Mouse (Mus musculus): ENCODE data around the gene Rassf2.

Gene Rassf2

DNA sequence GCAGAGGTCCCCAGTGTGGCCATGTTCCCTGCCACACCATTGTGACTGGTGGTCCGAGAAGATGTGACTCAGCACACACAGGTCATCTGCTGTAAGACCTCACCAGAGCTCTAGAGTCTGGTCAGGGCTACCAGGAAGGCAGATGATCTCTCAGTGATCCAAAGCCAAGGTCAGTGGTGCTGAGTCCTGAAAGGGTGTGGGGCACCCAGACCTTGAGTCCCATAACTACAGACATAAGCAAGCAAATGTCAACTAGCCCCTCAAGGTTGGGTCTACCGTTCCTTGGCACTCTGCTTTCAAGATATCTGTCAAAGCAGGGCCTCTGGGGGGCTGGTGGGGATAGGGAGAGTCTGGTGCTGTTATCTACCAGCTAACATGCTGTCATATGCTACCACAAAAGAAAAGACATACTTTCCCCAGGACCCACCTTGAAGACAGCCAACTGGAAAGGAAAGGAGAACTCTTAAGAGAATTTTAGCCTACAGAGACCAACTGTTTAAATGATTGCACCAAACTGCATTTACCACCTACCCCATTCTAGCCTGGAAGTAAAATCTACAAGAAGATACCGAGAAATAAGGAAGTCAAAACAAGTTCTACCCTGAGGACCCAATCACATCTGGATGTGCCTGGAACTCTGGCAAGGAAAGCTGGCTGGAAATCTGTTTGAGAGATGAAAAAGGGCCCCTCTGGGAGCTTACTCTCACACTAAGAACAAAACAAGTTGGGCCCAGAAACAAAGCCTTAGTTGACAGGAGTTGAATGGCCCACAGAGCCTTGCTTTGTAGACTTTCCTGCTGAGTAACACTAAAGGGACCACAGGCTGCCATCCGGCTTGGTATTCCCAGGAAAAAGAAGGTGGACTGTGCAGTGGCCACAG lies 4.8 kb upstream of the Rassf2 start:
- DNase-seq = no peak

DNA sequence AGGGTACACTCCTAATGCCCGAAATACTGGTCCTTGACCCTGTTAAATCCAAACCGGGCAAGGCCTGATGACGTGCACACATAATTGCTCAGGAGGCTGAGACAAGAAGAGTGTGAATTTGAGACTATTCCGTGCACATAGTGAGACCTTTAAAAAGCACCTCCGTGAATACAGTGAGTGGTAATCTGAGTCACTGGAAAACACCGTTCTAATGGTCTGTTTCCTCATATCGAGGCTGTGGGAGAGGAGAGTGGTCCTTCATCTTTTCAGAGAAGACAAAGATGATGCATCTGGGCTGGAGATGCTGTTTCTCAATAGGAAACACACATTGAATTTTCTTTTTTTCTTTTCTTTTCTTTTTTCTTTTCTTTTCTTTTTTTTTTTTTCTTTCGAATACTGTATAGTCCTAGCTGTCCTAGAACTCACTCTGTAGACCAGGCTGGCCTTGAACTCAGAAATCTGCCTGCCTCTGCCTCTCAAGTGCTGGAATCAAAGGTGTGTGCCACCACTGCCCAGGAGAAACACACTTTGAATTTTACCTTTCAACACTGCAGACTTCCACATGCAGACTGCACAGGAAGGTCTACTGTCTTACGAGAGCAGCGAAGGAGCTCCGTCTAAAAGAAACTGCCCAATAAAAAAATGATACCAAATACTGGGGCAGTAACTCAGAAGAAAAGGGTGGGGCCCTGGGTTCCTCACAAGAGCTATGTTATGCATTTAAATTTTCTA lies 1.5 kb upstream of the Rassf2 start:
- no peak for DNase-seq

DNA sequence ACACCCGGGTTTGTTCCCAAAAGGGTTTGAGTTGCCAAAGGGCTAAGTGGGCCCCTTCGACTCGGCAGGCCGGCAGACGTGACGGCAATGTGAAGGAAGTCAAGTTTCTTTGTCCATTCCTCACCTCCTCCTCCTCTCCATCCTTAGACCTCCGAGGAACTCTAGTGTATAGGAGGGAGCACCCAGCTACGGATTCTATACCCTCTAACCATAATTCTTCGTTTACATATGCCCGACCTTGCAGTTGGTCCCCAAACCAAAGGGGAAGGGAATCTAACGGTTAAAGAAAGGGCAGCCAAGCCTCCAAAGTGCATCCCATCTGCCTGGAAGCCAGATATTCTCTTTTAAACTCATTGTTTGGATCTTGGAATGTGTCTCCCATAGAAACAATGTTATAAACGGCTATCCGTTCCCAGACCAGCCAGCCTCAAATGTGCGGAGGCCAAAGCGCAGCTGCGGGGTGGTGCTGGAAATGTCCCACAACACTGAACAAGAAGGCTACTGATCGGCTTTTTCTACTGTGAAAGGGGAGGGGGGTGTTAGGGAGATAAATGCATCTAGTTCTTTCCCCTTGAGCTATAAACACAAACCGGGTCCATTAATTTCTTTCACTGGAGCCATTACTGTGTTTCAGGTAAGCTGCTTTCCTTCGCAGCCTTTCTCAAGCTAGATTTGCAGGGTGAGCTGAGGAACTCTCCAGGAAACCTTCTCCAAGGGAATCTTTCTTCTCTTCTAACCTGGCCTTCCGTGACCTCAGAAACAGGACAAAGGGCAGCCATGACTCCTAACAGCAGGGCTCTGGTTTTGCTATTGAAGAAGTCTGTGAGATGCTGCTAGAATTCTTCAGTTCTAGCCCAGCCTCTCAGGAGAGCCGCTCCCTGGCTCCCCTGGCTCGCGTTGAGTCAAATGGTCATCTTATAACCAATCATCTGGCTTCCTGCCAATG lies 633 bp upstream of the Rassf2 start:
- DNase-seq = peak; percentile 26

DNA sequence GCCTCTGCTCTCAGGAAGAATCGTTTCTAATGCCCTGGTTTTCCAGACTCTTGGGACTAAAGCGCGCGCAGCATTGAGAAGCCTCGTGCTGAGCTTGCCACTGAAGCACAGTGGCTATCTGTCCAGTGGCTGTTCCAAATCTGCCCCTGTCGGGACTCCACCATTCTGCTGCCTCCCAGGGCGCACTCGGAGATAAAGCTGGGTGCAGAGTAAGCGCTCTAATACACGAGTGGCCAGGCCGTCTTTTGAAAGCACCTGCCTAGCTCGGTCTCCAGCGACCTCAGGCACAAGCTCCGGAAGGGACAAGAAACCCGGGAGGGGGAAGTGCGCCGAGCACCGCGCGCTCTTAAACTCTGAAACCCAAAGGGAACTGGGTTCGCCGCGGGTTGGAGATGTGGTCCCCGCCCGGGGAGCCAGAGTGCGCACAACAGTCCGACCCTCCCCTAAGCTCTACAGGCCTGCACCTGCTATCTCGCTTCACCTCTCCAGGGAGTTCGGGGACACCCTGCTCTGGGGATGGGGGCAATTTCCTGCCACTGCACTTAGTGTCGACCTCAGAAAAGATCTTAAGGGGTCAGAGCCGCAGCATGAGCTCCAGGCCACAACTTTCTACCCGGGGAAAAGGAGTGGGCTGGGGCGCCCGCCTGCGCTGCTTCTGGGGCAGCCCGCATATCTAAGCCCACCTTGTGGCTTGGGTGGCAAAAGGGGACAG lies 1.0 kb downstream of the Rassf2 start:
- DNase-seq = peak; percentile 17

DNA sequence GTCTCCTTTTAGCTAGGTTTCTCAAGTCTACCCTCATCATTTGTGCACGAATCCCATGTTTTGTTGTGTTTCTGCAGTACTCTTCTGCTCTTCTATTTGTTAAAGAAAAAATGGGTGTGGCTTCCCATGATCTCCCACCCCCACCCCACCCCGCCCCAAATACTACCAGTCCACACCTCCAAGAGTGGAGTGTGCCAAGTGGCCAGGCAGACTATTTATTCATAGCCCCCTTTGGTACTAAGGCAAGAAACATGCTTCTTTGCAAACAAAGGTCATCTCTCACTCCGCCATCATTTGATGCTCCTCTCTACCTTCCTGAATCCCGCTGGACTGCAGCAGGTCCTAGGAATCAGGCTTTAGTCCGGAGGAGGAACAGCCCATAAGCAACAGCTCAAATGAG lies 2.0 kb downstream of the Rassf2 start:
- no peak for DNase-seq

DNA sequence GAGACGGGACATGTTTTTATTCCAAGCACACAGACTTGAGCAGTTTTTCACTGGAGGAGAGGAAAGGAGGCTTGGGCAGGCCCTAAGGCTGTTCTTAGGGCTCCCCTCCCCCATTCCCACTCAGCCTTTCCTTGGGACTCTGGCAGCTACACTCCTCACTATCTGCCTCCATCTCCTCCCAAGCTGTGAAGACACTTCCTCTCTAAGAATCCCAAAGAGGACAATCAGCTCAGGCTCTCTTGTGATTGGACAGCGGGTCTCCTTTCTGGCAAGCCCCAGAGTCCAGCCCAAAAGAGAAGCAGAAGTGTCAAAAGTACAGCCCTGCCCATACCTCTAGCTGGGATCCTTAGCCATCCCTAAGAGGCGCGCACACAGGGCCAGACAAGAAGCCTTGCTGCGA lies 2.7 kb downstream of the Rassf2 start:
- no peak for DNase-seq

DNA sequence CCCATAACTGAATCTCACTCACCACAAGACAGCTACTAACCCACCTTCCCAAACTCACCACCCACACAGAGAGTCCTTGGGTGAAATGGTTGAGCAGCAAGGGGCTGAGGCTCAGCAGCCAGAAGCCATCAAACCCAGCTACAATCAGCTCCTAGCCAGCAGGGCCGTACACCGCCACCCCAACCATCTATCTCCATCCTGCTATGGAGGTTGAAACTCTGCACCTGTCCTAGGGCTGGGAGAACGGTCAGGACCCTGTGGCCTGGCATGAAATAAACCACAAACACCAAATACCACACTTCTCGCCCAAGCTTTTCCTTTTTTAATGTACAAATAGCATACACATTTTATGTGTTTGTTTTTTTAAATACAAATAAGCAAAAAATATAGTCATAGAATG lies 6.0 kb downstream of the Rassf2 start:
- DNase-seq = no peak

DNA sequence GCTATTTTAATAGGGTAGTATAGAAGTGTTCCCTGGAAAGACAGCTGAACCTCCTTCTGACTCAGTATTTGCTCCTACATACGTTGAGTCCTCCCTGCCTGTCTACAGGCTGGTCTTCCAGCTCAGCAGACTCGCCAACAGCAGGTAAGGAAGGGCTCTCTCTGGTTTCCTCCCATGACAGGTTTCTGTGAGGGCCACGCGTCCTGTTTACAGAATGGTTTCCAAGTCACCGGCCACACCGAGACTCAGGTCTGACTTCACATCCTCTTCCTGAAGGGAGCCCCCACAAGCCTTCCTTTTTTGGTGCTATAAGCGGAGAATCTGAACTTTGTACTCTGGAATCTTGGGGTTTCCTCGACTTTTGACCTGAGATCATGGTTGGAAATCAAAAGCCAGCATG lies 7.4 kb downstream of the Rassf2 start:
- no peak for DNase-seq

DNA sequence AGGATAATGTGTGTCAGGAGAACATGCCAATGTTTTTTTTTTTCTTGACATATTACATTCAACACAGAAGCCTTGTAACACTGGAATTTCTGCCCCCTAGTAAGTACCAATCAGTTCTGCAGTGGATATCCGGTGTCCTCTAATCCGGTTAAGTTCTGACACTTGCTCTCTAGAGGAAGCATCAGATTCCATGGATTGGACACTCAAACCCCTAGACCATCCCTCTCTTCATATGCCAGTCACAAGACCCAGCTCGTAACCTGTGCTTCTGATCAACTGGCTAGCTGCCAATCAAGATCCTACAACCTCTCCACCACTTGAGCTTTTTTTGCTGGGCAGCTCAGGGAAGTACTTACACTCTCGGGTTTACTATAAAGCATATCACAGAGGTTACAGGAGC lies 8.4 kb downstream of the Rassf2 start:
- no peak for DNase-seq

DNA sequence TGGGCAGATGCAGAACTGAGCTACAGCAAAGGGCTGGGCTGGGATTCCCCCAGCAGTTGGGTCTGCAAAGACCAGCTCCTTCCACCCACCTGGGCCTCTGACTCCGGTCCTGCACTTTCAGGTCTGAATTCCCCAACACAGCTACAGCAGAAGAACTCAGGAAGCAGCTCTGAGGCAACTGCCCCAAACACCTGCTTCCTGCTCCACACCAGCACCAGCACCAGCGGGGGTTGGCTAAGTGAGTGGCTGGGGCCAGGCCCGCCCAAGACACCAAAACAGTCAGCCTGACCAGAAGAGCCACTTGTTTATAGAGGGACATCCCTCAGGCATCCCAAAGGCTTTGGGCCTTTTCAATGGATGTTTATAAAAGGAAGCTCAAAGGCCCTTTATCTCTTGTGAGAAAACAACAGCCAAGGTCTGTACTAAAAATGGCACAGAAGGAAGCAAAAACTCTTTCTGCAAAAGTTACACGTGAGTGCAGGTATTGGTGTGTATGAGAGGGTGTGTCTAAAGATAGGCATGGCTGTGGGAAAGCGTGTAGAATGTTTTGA lies 9.0 kb downstream of the Rassf2 start:
- no peak for DNase-seq

DNA sequence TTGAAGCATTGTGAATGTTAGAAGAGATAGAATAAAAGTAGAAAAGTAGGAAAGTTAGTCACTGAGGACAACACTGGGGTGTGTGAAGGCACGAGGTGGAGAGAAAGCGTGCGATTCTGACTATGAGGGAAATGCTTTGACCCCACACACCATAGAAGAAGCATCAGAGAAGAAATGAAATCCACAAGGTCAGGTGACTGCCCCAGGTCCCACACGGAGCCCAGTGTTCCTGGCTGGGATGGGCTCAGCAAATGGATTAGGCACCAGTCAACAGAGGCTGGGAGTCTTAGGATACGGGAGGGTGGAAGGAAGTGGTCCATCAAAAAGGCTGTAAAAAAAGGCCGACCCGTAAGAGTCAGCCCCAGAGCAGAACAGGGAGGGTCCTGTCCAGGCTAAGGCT lies 9.6 kb downstream of the Rassf2 start:
- no peak for DNase-seq

DNA sequence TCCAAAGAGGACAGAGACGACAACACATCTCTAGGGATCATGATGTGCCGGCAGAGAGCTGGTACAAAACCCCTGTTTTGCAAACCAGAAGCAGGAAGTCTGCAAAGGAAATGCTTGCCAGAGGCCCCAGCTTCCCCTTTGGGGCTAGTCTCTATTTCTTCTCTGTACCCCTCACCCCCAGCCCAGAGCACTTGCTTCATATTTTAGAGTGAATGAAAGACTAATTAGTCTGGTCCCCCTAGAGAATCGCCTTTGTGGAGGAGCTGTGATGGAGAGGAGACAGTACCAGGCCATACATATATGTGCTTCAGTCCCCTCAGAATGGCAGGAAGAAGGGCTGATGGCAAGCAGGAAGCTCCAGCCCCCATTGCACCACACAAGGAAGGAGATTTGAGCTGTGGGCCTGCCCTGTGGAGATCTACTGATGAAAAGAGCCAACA lies 10.7 kb downstream of the Rassf2 start:
- DNase-seq = no peak

DNA sequence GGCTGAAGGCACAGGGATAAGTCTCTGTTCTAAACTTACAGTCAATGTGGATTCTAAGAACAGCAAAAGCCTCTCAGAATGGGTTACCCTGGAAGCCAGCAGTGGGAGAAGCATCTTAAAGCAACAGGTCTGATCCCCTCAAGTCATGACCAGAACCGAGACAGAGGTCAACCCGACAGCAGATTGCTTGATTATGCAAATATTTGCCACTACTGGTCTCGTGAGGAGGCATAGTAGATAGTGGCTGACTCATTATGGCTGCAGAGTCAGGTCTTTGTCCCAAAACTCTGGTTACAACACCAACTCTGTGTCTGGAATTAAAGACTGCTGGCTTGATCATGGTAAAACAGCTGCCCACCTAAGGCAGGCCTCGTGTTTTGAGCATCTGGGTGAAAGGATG lies 11.9 kb downstream of the Rassf2 start:
- no peak for DNase-seq

DNA sequence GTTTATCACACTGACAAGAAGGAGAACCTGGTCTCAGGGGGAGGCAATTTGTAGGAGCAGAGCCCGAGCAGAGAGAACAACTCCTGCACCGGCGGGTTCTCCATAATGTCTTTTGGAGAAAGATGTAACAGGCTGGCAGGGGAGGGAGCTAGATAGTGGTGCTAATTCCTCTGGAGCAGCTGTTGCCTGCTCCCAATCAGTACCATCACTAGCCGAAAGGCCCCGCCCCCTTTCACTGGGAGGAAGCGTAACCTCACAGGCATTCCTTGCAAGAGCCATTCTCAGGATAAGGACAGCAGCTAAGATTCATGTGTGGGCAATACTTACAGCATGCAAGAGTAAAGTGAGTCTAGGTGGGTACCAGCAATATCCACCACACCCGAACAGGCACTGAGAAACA lies 12.4 kb downstream of the Rassf2 start:
- no peak for DNase-seq

DNA sequence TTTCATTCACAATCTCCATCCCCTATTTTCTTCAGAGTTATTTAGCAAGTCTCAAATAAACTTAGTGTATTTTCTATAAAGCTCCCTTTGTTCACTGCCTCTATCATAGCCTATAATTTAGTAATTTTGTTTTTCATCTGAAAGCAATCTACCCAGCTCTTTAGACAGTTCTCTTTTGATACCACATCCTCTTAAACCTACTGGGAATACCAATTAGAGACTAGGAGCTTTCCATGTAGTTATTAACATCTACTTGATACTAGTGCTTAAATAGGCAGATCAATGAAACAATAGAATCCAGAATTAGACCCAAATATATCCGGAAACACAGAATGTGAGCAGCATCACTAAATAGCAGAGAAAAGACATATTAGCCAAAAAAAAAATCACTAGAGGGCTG lies 14.0 kb downstream of the Rassf2 start:
- DNase-seq = no peak

DNA sequence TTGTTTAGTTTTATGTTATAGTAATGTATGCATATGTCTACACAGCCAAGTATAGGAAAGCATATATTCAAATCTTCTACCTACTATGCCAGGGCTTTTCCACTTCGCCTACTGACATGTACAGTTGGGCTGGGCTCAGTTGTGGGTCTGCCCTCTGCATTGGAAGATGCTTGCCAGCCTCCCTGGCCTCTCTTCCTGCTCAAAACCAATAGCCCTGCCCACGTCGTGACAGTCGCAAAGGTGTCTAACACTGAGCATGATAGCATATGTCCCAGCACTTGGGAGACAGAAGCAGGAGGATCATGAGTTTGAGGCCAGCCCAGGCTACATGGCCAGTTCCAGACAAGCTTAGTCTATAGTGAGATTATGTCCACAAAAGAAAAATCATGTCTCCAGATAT lies 16.9 kb downstream of the Rassf2 start:
- no peak for DNase-seq

DNA sequence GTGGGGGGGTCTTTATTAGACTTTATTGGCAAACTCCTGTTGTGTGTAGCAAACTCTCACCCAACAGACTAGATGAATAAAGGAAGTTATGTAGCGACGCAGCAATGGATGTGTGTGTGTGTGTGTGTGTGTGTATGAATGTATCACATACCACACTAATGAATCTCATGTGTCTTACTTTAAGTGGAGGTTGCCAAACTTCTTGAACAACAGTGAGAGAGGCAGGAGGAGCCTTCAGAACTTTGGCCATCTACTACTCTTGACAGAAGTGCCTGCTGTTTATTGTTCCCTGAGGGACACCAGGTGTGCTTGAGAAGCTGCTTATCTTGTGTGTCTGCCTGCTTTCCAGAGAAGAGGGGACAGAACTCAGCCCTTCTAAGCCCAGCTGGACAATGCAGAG lies 19.3 kb downstream of the Rassf2 start:
- no peak for DNase-seq

DNA sequence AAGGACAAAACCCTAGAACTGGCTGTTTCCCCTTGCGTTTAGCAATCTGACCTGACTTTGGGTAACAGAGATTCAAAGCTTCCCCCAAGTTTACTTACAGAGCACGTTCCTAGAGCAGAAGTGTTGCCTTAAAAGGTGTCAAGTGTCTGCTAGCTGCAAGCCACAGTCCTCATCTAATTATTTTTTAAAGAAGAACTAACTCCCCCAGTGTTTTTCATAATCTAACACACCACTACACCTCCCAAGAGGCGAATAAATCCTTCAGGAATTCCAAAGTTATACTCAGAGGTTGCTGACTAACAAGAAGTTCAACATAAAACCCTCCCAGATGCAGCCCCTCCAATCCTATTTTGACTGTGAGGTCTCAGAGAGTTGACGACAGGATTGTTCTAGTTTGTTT lies 21.9 kb downstream of the Rassf2 start:
- DNase-seq = no peak

DNA sequence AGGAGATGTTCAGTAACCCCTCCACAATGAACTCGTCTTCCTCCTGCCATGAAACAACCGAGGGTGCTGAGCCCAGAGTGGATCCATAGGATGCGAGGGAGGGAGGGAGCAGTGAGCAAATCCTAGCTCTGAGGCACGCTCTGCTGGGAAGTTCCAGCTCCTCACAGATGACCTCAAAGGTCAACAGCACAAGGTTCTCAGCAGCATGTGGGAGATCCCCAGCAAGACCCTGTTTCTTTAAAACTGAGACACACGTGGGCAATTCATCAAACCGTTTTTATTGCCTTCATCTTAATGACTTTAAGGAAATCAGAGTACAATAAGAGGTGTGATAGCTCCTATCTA lies 22.6 kb downstream of the Rassf2 start:
- no peak for DNase-seq

DNA sequence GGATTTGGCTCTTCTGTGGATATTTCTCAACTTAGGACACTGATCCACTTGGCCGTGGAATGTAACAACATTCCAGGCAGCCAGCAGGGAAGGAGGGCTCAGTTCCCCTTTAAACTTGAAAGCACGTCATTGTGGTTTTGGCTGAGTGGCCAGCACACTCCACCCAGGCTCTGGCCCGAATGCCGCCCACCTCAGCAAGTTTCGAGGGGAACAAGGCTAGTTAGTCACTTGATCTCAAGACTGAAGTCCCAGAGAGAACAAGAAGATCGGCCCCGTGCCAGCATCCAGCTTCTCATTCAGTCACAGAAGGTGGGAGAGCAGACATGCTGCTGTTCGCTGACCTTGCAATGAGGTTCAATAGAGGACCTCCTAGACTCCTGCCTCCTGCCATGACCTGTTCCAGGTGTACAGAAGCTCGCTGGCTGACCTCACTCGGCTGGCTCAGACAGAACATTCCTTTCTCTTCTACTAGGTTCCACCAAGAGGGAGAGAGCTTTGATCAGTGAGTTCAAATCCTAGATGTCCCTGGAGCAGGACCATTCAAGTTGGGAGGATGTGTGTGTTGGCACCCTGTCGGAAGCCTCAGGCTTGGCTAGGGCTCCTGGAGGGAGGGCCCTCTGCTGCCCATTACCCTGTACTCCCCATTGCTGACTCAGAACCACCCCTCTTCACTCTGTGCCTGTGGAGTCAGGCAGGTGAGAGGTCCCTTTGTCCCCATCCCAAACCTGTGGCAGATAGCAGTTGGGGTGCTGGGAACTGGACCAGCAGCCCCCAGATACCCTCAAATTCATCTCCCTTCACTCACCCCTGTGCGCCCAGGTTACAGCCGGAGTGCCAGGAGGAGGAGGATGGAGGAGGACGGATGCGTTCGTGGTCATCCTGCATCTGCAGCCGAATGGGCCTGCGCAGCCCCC lies 23.2 kb downstream of the Rassf2 start:
- peak; percentile 22 for DNase-seq

DNA sequence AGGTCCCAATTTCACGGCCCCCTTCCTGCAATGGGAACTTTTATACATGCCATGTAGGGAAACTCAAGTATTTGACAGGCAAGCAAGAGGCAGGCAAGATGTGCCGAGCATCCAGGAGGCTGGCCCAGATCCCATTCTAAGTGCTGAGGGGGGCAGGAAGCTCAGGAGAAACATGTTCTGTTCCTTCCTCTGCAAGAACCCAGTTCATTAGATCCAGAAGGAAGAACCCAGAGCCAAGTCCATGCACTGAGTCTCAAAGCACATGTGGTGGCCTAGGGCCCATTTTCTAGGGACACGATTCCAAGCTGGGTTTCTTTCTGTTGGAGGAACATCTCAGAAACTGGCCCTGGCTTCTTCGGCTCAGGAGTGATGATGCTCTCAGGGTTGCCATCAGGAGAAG lies 24.6 kb downstream of the Rassf2 start:
- no peak for DNase-seq
